Mouse (Mus musculus) liver, postnatal 0 days (tissue): ENCODE results near the gene Myt1l. TPM values are rescaled to one million over a fixed set of nuclear protein-coding genes. Genes with fewer than 3 reads are reported as not detected.

Experiments
- ATAC-seq: fragments of 200-750 bp; cut with Nextera tagmentation; 2 replicates; pipeline ENCODE4 v1.8.0; 2017; ENCODE audit warnings: mild to moderate bottlenecking, moderate library complexity
- DNase-seq: peaks from one replicate; pipeline ENCODE4 v3.0.0-alpha.2; 2016
- H3K27ac ChIP-seq: fragments of 300-500 bp; sonication (generic); 2 replicates; pipeline ENCODE4 v1.5.1; 2014; ENCODE audit warnings: antibody characterized with exemption, moderate library complexity, mild to moderate bottlenecking, low read depth
- H3K27me3 ChIP-seq: fragments of 300-500 bp; sonication (generic); 2 replicates; pipeline ENCODE4 v1.6.1; 2014; ENCODE audit warnings: low read length, control low read depth, mixed read lengths; ENCODE audit not compliant: insufficient read depth
- H3K36me3 ChIP-seq: fragments of 300-500 bp; sonication (generic); replicated peaks from 2 replicates; pipeline ENCODE4 v1.6.1; 2014; ENCODE audit warnings: mild to moderate bottlenecking, control low read depth, low read length, moderate library complexity, mixed read lengths; ENCODE audit not compliant: insufficient read depth
- H3K4me1 ChIP-seq: fragments of 300-500 bp; sonication (generic); 2 replicates; pipeline ENCODE4 v1.6.1; 2014; ENCODE audit warnings: antibody characterized with exemption, mild to moderate bottlenecking, control low read depth; ENCODE audit not compliant: insufficient read depth
- H3K4me2 ChIP-seq: fragments of 300-500 bp; sonication (generic); 2 replicates; pipeline ENCODE4 v1.6.1; 2014; ENCODE audit warnings: low read depth, mild to moderate bottlenecking, low read length, moderate library complexity, mixed read lengths
- H3K4me3 ChIP-seq: fragments of 300-500 bp; sonication (generic); 2 replicates; pipeline ENCODE4 v1.5.1; 2014; ENCODE audit warnings: low read depth, low read length
- H3K9ac ChIP-seq: fragments of 300-500 bp; sonication (generic); replicated peaks from 2 replicates; pipeline ENCODE4 v1.6.1; 2014; ENCODE audit warnings: mild to moderate bottlenecking, moderate library complexity
- H3K9me3 ChIP-seq: fragments of 300-500 bp; sonication (generic); 2 replicates; pipeline ENCODE4 v1.6.1; 2016; ENCODE audit warnings: mild to moderate bottlenecking, control low read depth, low read length, mixed read lengths
- CTCF ChIP-seq: sonication (generic); IDR thresholded peaks from 2 replicates; pipeline ENCODE4 v1.5.1; 2016; ENCODE audit warnings: antibody characterized with exemption, low read depth
- EP300 ChIP-seq: IDR thresholded peaks from 2 replicates; pipeline ENCODE4 v1.6.1; 2016; ENCODE audit warnings: antibody characterized with exemption, low read depth, mild to moderate bottlenecking
- WGBS: fragments of 180-500 bp; shearing (Covaris S2); extraction: QIAGEN DNeasy Blood & Tissue Kit; methylation state at CpG from one replicate; pipeline ENCODE4 v1.1.7; 2014; ENCODE audit not compliant: insufficient replicate concordance; 5-methylcytosine and 5-hydroxymethylcytosine counted together
- polyA plus RNA-seq: library from polyadenylated mRNA; unstranded; fragments of >200 nt; fragmentation: Nextera tagmentation; extraction: Ambion mirVana; gene quantifications from 2 replicates; pipeline ENCODE4 v1.2.1, GENCODE M21; 2015

Myt1l gene
- polyA plus RNA-seq, 1 experiment from 2014 or later, result not detected

DNA sequence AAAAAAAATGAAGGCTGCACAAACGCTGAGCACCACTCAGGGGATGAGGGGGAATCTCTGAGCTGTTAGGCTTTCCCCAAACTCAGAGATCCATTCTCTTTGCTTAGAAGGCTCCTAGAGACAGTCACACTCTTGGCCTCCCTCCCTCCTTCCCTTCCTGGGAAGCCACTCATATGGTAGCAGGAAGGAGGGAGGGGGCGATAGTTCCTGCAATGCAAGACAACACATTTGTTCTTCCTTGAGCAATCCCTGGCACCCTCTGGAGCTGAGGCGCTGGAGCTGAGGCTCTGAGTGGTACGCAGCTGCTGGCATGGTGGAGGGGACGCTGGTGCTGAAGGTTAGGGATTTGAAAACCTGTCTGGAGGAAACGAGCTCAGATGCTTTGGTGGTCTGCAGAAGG lies 28.7 kb downstream of the Myt1l start:
- ATAC-seq (no peak), DNase-seq (no peak)
- 55% methylated on average over 6 of the region's 6 CpGs for WGBS
- H3K4me3 ChIP-seq, result no peak overlapping the region
- no peaks in the 10 kb centered on the region for H3K9me3 ChIP-seq
- no peak overlapping the region for H3K27ac ChIP-seq
- H3K4me2 ChIP-seq, result no peak overlapping the region
- H3K9ac ChIP-seq, result no peak overlapping the region
- H3K4me1 ChIP-seq, result no peaks in the 10 kb centered on the region
- no peak for TF ChIP-seq EP300
- no peak for TF ChIP-seq CTCF
- H3K36me3 ChIP-seq, result no peaks in the 10 kb centered on the region
- no peaks in the 10 kb centered on the region for H3K27me3 ChIP-seq

DNA sequence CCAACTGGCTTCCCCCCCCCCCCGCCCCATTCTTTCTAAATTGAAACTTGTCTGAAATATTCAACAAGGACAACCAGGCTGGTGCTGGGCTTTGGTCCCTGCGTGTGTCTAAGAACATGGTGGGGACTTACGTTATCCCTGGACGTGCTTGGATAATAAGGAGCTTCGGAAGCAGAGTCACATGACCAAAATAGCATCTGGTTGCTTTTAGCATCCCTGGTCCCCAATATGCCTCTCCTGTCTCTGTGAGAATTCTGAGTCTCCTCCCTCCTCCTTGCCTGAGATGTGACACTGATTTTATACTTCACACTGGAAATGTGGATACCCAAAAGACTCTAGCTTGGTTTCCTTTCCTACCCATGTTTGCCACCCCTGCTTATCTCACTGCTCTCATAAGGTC lies 31.6 kb downstream of the Myt1l start:
- H3K4me1 ChIP-seq, result no peaks in the 10 kb centered on the region
- H3K9ac ChIP-seq, result no peak overlapping the region
- no peaks in the 10 kb centered on the region for H3K27me3 ChIP-seq
- H3K9me3 ChIP-seq, result no peaks in the 10 kb centered on the region
- H3K4me3 ChIP-seq, result no peak overlapping the region
- ATAC-seq (no peak), DNase-seq (no peak)
- no peak overlapping the region for H3K27ac ChIP-seq
- H3K4me2 ChIP-seq, result no peak overlapping the region
- WGBS, result 79% methylated on average over 5 of the region's 5 CpGs
- H3K36me3 ChIP-seq, result no peaks in the 10 kb centered on the region
- no peak for TF ChIP-seq EP300
- no peak for TF ChIP-seq CTCF

GRCm38 (mm10) chr12:29561222-29561621 lies 33.0 kb downstream of the Myt1l start:
- DNase-seq (no peak), ATAC-seq (no peak)
- 69% methylated on average over 2 of the region's 2 CpGs for WGBS
- Histone ChIP-seq H3K4me3 (no peak overlapping the region), H3K4me2 (no peak overlapping the region), H3K9me3 (no peaks in the 10 kb centered on the region), H3K27me3 (no peaks in the 10 kb centered on the region), H3K4me1 (no peaks in the 10 kb centered on the region), H3K27ac (no peak overlapping the region), H3K9ac (no peak overlapping the region), H3K36me3 (no peaks in the 10 kb centered on the region)
- TF ChIP-seq EP300, result no peak
- TF ChIP-seq CTCF, result no peak

DNA sequence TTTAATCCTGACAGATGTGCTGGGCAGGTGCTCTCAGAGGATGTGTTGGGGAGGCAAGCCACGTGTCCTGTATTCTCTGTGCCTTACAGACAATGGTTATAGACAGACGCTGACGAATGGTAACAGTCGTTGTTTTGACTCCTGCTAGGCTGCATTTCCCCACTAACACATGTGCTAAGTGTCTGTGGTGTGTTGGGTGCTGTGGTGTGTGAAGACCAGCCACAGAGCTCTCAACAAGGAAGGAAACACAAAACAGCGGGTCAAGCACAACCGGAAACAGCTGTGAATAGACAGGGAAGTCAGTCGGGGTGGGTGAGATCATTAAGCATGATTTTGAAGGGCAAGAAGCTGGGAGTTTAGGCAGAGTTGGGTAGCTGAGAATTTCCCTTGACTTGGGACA lies 41.1 kb downstream of the Myt1l start:
- Histone ChIP-seq H3K4me2 (no peak overlapping the region), H3K27ac (no peak overlapping the region), H3K9ac (no peak overlapping the region), H3K36me3 (no peaks in the 10 kb centered on the region), H3K4me1 (no peaks in the 10 kb centered on the region), H3K27me3 (no peaks in the 10 kb centered on the region), H3K9me3 (no peaks in the 10 kb centered on the region), H3K4me3 (no peak overlapping the region)
- 33% methylated on average over 7 of the region's 7 CpGs for WGBS
- no peak for TF ChIP-seq CTCF
- no peak for TF ChIP-seq EP300
- ATAC-seq (peak; percentile 33), DNase-seq (no peak)

DNA sequence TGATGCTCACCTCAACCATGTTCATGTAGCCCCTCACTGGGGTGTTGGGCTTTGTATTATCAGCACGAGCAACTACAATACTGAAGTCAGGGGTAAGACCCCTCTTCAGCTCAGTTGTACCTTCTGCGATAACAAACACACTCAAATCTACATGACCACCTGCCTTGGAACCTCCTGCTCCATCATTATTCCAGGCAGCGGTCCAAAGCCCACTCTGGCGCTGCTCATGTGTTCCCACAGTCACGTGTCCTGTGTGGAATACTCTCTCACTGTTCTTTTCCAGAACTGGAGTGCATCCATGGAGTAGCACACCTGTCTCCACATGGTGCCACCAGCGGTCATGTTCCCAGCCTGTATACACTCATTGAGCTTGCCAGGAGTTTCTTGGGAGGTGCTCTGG lies 42.2 kb downstream of the Myt1l start:
- H3K4me3 ChIP-seq, result no peak overlapping the region
- 75% methylated on average over 6 of the region's 6 CpGs for WGBS
- no peaks in the 10 kb centered on the region for H3K36me3 ChIP-seq
- no peak overlapping the region for H3K4me2 ChIP-seq
- TF ChIP-seq EP300 (no peak), CTCF (no peak)
- H3K27me3 ChIP-seq, result no peaks in the 10 kb centered on the region
- no peak overlapping the region for H3K9ac ChIP-seq
- DNase-seq (no peak), ATAC-seq (no peak)
- no peaks in the 10 kb centered on the region for H3K9me3 ChIP-seq
- H3K27ac ChIP-seq, result no peak overlapping the region
- no peaks in the 10 kb centered on the region for H3K4me1 ChIP-seq

DNA sequence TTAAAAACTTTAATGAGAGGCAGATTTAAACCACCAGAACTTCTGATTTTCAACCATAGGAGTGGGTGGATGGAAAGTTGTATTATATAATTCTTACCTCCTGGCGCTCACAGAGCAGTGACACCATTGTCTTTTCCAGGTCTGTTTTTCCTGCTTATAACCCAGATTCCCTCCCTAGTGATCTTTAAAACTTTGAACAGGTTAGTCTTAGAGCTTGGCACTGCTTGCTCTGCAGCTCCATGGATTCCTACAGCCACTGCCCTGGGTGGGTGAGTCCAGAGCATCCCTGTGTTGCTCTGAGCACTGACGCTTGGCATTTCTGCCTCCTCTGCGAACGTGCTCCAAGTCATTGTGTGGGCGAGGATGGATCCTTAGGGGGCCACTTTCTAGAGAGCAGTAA lies 43.4 kb downstream of the Myt1l start:
- DNase-seq, result no peak
- TF ChIP-seq CTCF, result no peak
- no peak for TF ChIP-seq EP300
- ATAC-seq, result no peak
- Histone ChIP-seq H3K4me1 (no peaks in the 10 kb centered on the region), H3K9me3 (no peaks in the 10 kb centered on the region), H3K27me3 (no peaks in the 10 kb centered on the region), H3K27ac (no peak overlapping the region), H3K4me3 (no peak overlapping the region), H3K9ac (no peak overlapping the region), H3K4me2 (no peak overlapping the region), H3K36me3 (no peaks in the 10 kb centered on the region)
- WGBS, result 80% methylated on average over 5 of the region's 5 CpGs

- no peak for ATAC-seq
These were observed 65.6 kb downstream of the Myt1l start for GRCm38 (mm10) chr12:29593787-29594186.

More at GRCm38 (mm10) chr12:29593787-29594186, 65.6 kb downstream of the Myt1l start:
- Histone ChIP-seq H3K9ac (no peak overlapping the region), H3K27ac (no peak overlapping the region), H3K4me2 (no peak overlapping the region), H3K4me3 (no peak overlapping the region), H3K9me3 (no peaks in the 10 kb centered on the region), H3K4me1 (no peaks in the 10 kb centered on the region), H3K27me3 (no peaks in the 10 kb centered on the region), H3K36me3 (no peaks in the 10 kb centered on the region)
- 75% methylated on average over 1 of the region's 1 CpGs for WGBS
- DNase-seq, result no peak
- no peak for TF ChIP-seq CTCF
